Mouse (Mus musculus): ENCODE measurements around the gene Ly75.

The Ly75 gene

GRCm38 (mm10) chr2:60382858-60383669, at the start of gene Ly75:
Ly75 (minus strand) TSS chr2:60383303.
- DNase-seq, result peak; percentile 81 to 84

GRCm38 (mm10) chr2:60430315-60431021, 47.4 kb upstream of the Ly75 start:
- DNase-seq, result no peak

GRCm38 (mm10) chr2:60418075-60418474, 35.0 kb upstream of the Ly75 start:
- peak; percentile 72 to 74 for DNase-seq

- DNase-seq, result no peak
Measured at GRCm38 (mm10) chr2:60414334-60414733, 31.2 kb upstream of the Ly75 start.

- DNase-seq, result no peak
Measured at GRCm38 (mm10) chr2:60413006-60413650, 30.0 kb upstream of the Ly75 start.

- DNase-seq, result no peak
Measured at GRCm38 (mm10) chr2:60411181-60411580, 28.1 kb upstream of the Ly75 start.

- DNase-seq, result no peak
Measured at GRCm38 (mm10) chr2:60409989-60410763, 27.1 kb upstream of the Ly75 start.

- no peak for DNase-seq
Measured at GRCm38 (mm10) chr2:60409194-60409593, 26.1 kb upstream of the Ly75 start.

GRCm38 (mm10) chr2:60407387-60407786, 24.3 kb upstream of the Ly75 start:
- no peak for DNase-seq

GRCm38 (mm10) chr2:60405431-60405830, 22.3 kb upstream of the Ly75 start:
- no peak for DNase-seq

- no peak for DNase-seq
Measured at GRCm38 (mm10) chr2:60404763-60405162, 21.7 kb upstream of the Ly75 start.

GRCm38 (mm10) chr2:60401694-60402093, 18.6 kb upstream of the Ly75 start:
- DNase-seq, result no peak

GRCm38 (mm10) chr2:60393786-60394185, 10.7 kb upstream of the Ly75 start:
- no peak for DNase-seq

GRCm38 (mm10) chr2:60392286-60392685, 9.2 kb upstream of the Ly75 start:
- no peak for DNase-seq

- DNase-seq, result no peak
Measured at GRCm38 (mm10) chr2:60387363-60387762, 4.3 kb upstream of the Ly75 start.

- no peak for DNase-seq
Measured at GRCm38 (mm10) chr2:60386835-60387234, 3.7 kb upstream of the Ly75 start.

GRCm38 (mm10) chr2:60384763-60385085, 1.6 kb upstream of the Ly75 start:
- peak in 1 of 2 experiments; percentile 1 for DNase-seq

GRCm38 (mm10) chr2:60384083-60384762, 1.1 kb upstream of the Ly75 start:
- no peak for DNase-seq

GRCm38 (mm10) chr2:60382346-60382745, 757 bp downstream of the Ly75 start:
- peak; percentile 36 to 37 for DNase-seq

- no peak for DNase-seq
Measured at GRCm38 (mm10) chr2:60377260-60377659, 5.8 kb downstream of the Ly75 start.

GRCm38 (mm10) chr2:60375608-60376107, 7.4 kb downstream of the Ly75 start:
- DNase-seq, result no peak

- no peak for DNase-seq
Measured at GRCm38 (mm10) chr2:60375126-60375525, 8.0 kb downstream of the Ly75 start.

Measured in B cell, adult 2 months (primary cell).